Mouse (Mus musculus): Measurements from ENCODE around the gene Mfsd12.

The Mfsd12 gene

GRCm38 (mm10) chr10:81388505-81389055, 31.3 kb downstream of the Mfsd12 start, which contains the start of gene Gm48552:
Gm48552 (plus strand) TSS chr10:81389005.
- Histone ChIP-seq H3K4me3 (replicated peaks; ENCODE audit: low read length) (no peak within 1 kb of the TSS), H3K27me3 (ENCODE audit: insufficient read depth, low read length) (no peaks in the 10 kb centered on the region), H3K36me3 (ENCODE audit: insufficient read depth, low read length) (peaks cover 65% of the 10 kb centered on the region), H3K9me3 (ENCODE audit: low read length) (no peaks in the 10 kb centered on the region), H3K4me1 (replicated peaks; ENCODE audit: low read depth, low read length) (peaks cover 76% of the 10 kb centered on the region)
- TF ChIP-seq POU5F1 (IDR thresholded peaks at IDR 0.05; ENCODE audit: borderline replicate concordance, low read length) (no peak), CTCF (conservative IDR thresholded peaks at IDR 0.05; ENCODE audit: low read length) (no peak), NANOG (IDR thresholded peaks at IDR 0.05; ENCODE audit: borderline replicate concordance, low read length) (no peak)

DNA sequence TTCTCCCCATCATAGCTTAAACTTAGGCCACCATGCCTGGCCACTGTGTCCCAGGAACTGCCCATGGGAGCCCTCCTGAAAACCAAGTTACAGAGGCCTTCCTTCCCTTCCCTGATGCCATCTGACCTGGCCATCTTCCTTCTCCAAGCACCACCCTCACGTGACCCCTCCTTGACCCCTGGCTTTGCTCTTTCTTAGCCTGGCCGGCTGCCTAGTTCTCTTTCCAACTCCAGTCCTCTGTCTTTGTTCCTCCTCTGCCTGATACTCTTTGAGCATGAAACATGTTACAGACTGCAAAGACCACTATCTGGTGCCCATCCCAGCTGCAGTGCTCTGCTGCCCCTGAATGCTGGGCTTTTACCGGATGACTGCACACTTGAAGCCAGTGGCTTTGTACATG, 32.1 kb downstream of the Mfsd12 start:
- no peak for TF ChIP-seq CTCF (conservative IDR thresholded peaks at IDR 0.05; ENCODE audit: low read length)
- TF ChIP-seq POU5F1 (IDR thresholded peaks at IDR 0.05; ENCODE audit: borderline replicate concordance, low read length): no peak
- no peak for TF ChIP-seq NANOG (IDR thresholded peaks at IDR 0.05; ENCODE audit: borderline replicate concordance, low read length)
- H3K36me3 ChIP-seq (ENCODE audit: insufficient read depth, low read length): peaks cover 65% of the 10 kb centered on the region
- peaks cover 82% of the 10 kb centered on the region for H3K4me1 ChIP-seq (replicated peaks; ENCODE audit: low read depth, low read length)
- no peaks in the 10 kb centered on the region for H3K9me3 ChIP-seq (ENCODE audit: low read length)
- no peak overlapping the region for H3K4me3 ChIP-seq (replicated peaks; ENCODE audit: low read length)
- H3K27me3 ChIP-seq (ENCODE audit: insufficient read depth, low read length): no peaks in the 10 kb centered on the region

DNA sequence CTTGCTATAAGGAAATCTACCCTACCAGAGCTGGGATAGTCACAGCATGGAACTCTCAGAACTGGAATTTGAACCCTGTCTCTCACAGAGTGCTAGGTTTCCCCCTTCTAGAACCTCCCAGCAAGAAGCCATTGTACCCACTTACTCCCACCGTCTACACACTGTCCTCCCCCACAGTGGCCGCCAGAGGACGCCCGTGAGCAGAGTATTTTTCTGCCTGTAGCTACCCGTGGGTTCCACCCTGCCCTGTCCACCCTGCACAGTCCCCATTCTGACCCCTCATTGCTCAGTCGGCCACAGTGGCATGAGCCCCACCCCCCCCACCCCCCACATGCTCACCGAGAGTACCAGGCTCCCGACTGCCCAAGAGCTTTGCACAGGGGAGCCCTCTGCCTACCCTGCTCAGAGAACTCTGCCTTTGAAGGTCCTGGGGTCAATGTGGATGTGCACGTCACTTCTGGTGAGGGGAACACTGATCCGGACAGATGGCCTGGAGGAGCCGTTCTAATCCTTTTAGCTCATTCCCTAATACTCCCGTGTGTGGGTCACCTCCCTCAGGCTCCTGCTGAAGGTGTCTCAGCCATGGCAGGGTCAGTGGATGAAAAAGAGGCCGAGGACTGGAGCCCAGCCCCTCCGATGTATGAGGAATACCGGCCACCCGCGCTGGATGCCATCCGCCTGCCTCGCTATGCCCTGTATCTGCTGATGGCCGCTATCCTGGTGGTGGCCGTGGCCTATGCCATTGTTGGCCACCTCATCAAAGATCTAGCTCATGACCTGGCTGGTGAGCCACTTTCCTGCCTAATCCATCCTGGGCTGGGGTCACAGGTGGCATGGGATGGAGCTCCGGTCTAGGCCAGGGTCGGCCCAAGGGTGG, 32.7 kb downstream of the Mfsd12 start:
- Histone ChIP-seq H3K27me3 (ENCODE audit: insufficient read depth, low read length) (no peaks in the 10 kb centered on the region), H3K9me3 (ENCODE audit: low read length) (no peaks in the 10 kb centered on the region), H3K36me3 (ENCODE audit: insufficient read depth, low read length) (peaks cover 65% of the 10 kb centered on the region), H3K4me1 (replicated peaks; ENCODE audit: low read depth, low read length) (peaks cover 83% of the 10 kb centered on the region), H3K4me3 (replicated peaks; ENCODE audit: low read length) (peak overlapping the region; percentile 20; the same call in 1 of the 2 replicates)
- TF ChIP-seq POU5F1 (IDR thresholded peaks at IDR 0.05; ENCODE audit: borderline replicate concordance, low read length) (no peak), NANOG (IDR thresholded peaks at IDR 0.05; ENCODE audit: borderline replicate concordance, low read length) (no peak), CTCF (conservative IDR thresholded peaks at IDR 0.05; ENCODE audit: low read length) (peak; percentile 98)

DNA sequence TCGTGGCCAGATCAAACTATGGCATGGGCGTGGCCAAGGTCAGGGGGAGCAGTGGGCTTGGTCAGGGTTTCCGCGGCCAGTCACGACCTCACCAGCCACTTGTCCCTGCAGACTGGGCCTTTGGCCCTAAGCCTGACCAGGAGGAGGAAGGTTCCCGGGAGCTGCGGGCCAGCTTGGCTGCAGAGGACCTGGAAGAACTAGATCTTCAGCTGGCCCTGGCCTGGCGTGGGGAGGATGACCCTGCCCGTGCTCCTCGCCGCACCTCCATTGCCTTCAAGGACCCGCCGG, 33.3 kb downstream of the Mfsd12 start:
- Histone ChIP-seq H3K9me3 (ENCODE audit: low read length) (no peaks in the 10 kb centered on the region), H3K4me1 (replicated peaks; ENCODE audit: low read depth, low read length) (peaks cover 81% of the 10 kb centered on the region), H3K27me3 (ENCODE audit: insufficient read depth, low read length) (no peaks in the 10 kb centered on the region), H3K36me3 (ENCODE audit: insufficient read depth, low read length) (peaks cover 59% of the 10 kb centered on the region), H3K4me3 (replicated peaks; ENCODE audit: low read length) (peak overlapping the region; percentile 20; the same call in 1 of the 2 replicates)
- TF ChIP-seq POU5F1 (IDR thresholded peaks at IDR 0.05; ENCODE audit: borderline replicate concordance, low read length) (no peak), NANOG (IDR thresholded peaks at IDR 0.05; ENCODE audit: borderline replicate concordance, low read length) (no peak), CTCF (conservative IDR thresholded peaks at IDR 0.05; ENCODE audit: low read length) (no peak)

- TF ChIP-seq POU5F1 (IDR thresholded peaks at IDR 0.05; ENCODE audit: borderline replicate concordance, low read length) (no peak), CTCF (conservative IDR thresholded peaks at IDR 0.05; ENCODE audit: low read length) (no peak), NANOG (IDR thresholded peaks at IDR 0.05; ENCODE audit: borderline replicate concordance, low read length) (no peak)
- Histone ChIP-seq H3K27me3 (ENCODE audit: insufficient read depth, low read length) (no peaks in the 10 kb centered on the region), H3K36me3 (ENCODE audit: insufficient read depth, low read length) (peaks cover 43% of the 10 kb centered on the region), H3K4me3 (replicated peaks; ENCODE audit: low read length) (no peak overlapping the region), H3K4me1 (replicated peaks; ENCODE audit: low read depth, low read length) (peaks cover 81% of the 10 kb centered on the region), H3K9me3 (ENCODE audit: low read length) (no peaks in the 10 kb centered on the region)
These were observed 35.0 kb downstream of the Mfsd12 start for GRCm38 (mm10) chr10:81392270-81392669.

- Histone ChIP-seq H3K4me1 (replicated peaks; ENCODE audit: low read depth, low read length) (peaks cover 81% of the 10 kb centered on the region), H3K4me3 (replicated peaks; ENCODE audit: low read length) (peak within 1 kb of the TSS; percentile 46), H3K27me3 (ENCODE audit: insufficient read depth, low read length) (no peaks in the 10 kb centered on the region), H3K9me3 (ENCODE audit: low read length) (no peaks in the 10 kb centered on the region), H3K36me3 (ENCODE audit: insufficient read depth, low read length) (peaks cover 38% of the 10 kb centered on the region)
- TF ChIP-seq CTCF (conservative IDR thresholded peaks at IDR 0.05; ENCODE audit: low read length) (no peak), NANOG (IDR thresholded peaks at IDR 0.05; ENCODE audit: borderline replicate concordance, low read length) (no peak), POU5F1 (IDR thresholded peaks at IDR 0.05; ENCODE audit: borderline replicate concordance, low read length) (no peak)
These were observed 35.5 kb downstream of the Mfsd12 start, which contains the start of gene Smim24 for GRCm38 (mm10) chr10:81392781-81393185. Smim24 (plus strand) TSS chr10:81393051.

DNA sequence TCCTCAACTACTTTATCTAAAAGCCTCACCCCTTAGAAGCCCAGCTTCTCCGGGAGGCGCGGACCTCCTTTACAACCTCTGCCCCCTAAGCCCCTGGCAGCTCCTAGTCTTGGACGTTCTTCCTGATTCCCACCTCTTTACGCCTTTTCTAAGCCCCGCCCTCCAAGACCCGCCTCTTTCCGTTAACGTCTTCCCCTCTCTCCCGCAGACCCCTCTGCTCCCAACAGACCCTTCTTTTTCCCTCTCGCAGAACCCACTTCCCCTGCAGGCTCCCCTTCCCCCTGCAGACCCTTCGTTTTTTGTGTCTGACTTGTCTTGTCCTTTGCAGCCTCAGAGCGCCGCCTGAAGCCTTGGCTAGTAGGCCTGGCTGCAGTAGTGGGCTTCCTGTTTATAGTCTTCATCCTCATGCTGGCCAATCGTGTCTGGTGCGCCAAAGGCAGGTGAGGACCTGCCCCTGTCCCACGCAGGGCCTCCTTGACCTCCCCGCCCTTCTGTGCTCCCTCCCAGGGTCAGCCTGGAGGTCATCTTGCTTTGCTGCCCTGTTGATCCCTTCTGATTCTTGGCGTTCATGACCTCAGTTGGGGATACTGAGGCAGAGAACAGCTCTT, 36.3 kb downstream of the Mfsd12 start:
- Histone ChIP-seq H3K27me3 (ENCODE audit: insufficient read depth, low read length) (no peaks in the 10 kb centered on the region), H3K9me3 (ENCODE audit: low read length) (no peaks in the 10 kb centered on the region), H3K4me1 (replicated peaks; ENCODE audit: low read depth, low read length) (peaks cover 81% of the 10 kb centered on the region), H3K36me3 (ENCODE audit: insufficient read depth, low read length) (peaks cover 30% of the 10 kb centered on the region), H3K4me3 (replicated peaks; ENCODE audit: low read length) (peak overlapping the region; percentile 46)
- TF ChIP-seq POU5F1 (IDR thresholded peaks at IDR 0.05; ENCODE audit: borderline replicate concordance, low read length) (no peak), NANOG (IDR thresholded peaks at IDR 0.05; ENCODE audit: borderline replicate concordance, low read length) (no peak), CTCF (conservative IDR thresholded peaks at IDR 0.05; ENCODE audit: low read length) (no peak)

DNA sequence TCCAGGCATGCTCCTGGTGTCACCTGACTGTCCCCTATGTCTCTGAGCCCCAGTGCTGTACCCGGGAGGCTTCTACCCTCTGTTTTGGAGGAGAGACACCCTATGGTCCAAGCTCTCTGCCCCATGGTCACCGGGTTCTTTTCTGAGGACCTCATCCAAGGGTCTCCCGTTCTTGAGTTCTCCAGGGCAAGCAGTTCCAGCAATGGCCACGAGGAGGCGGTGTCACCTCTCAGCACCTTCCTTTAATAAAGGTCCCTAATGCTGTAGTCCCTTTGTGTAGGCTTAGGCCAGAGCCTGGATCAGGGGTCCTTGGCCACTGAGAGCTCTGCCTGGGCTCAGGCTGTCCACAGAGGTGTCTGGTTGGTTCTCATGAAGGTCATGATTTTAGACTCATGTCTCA, 37.8 kb downstream of the Mfsd12 start:
- Histone ChIP-seq H3K27me3 (ENCODE audit: insufficient read depth, low read length) (no peaks in the 10 kb centered on the region), H3K4me3 (replicated peaks; ENCODE audit: low read length) (no peak overlapping the region), H3K36me3 (ENCODE audit: insufficient read depth, low read length) (peaks cover 28% of the 10 kb centered on the region), H3K4me1 (replicated peaks; ENCODE audit: low read depth, low read length) (peaks cover 80% of the 10 kb centered on the region), H3K9me3 (ENCODE audit: low read length) (no peaks in the 10 kb centered on the region)
- TF ChIP-seq CTCF (conservative IDR thresholded peaks at IDR 0.05; ENCODE audit: low read length) (peak; percentile 100), POU5F1 (IDR thresholded peaks at IDR 0.05; ENCODE audit: borderline replicate concordance, low read length) (no peak)
